Mouse (Mus musculus) midbrain, embryonic 12.5 days (tissue): ENCODE measurements at regions not wholly inside any gene's neighbourhood (a gene's known extent, or its start where the extent isn't known, plus 50 kb on each side); places are given as distances from the start of the nearest gene placed in this dataset.

Experiments used
- ATAC-seq: fragments of 200-750 bp; cut with Nextera tagmentation; 2 replicates; pipeline ENCODE4 v1.8.0; 2017; ENCODE audit warnings: low read depth, moderate TSS enrichment, moderate library complexity; ENCODE audit not compliant: low FRiP score
- H3K27ac ChIP-seq: fragments of 300-500 bp; sonication (generic); replicated peaks from 2 replicates; pipeline ENCODE4 v1.5.1; 2016; ENCODE audit warnings: mild to moderate bottlenecking
- H3K27me3 ChIP-seq: fragments of 300-500 bp; sonication (generic); 2 replicates; pipeline ENCODE4 v1.6.1; 2016; ENCODE audit warnings: mild to moderate bottlenecking
- H3K36me3 ChIP-seq: fragments of 300-500 bp; sonication (generic); 2 replicates; pipeline ENCODE4 v1.6.1; 2016
- H3K4me1 ChIP-seq: fragments of 300-500 bp; sonication (generic); 2 replicates; pipeline ENCODE4 v1.6.1; 2016
- H3K4me2 ChIP-seq: fragments of 300-500 bp; sonication (generic); replicated peaks from 2 replicates; pipeline ENCODE4 v1.6.1; 2016; ENCODE audit warnings: mild to moderate bottlenecking, moderate library complexity
- H3K4me3 ChIP-seq: fragments of 300-500 bp; sonication (generic); 2 replicates; pipeline ENCODE4 v1.5.1; 2016; ENCODE audit warnings: mild to moderate bottlenecking
- H3K9ac ChIP-seq: fragments of 300-500 bp; sonication (generic); replicated peaks from 2 replicates; pipeline ENCODE4 v1.6.1; 2016; ENCODE audit warnings: mild to moderate bottlenecking, moderate library complexity
- H3K9me3 ChIP-seq: fragments of 300-500 bp; sonication (generic); 2 replicates; pipeline ENCODE4 v1.6.1; 2016; ENCODE audit warnings: mild to moderate bottlenecking
- WGBS: fragments of 180-500 bp; shearing (Covaris S2); methylation state at CpG from one replicate; pipeline ENCODE4 v1.1.7; 2016; 5-methylcytosine and 5-hydroxymethylcytosine counted together

- no peak for ATAC-seq
- WGBS: 93% methylated on average over 2 of the region's 2 CpGs
- no peaks in the 10 kb centered on the region for H3K9me3 ChIP-seq
Observed at GRCm38 (mm10) chr13:110845695-110846094, 409.1 kb upstream of the Actbl2 start.

GRCm38 (mm10) chr13:110852996-110853727 lies 401.7 kb upstream of the Actbl2 start:
- Histone ChIP-seq H3K27ac (no peak overlapping the region), H3K9ac (no peak overlapping the region), H3K9me3 (no peaks in the 10 kb centered on the region), H3K27me3 (no peaks in the 10 kb centered on the region), H3K4me2 (no peak overlapping the region), H3K4me1 (no peaks in the 10 kb centered on the region), H3K36me3 (no peaks in the 10 kb centered on the region), H3K4me3 (no peak overlapping the region)
- ATAC-seq: no peak
- WGBS: 83% methylated on average over 2 of the region's 2 CpGs

More at GRCm38 (mm10) chr13:110845695-110846094, 409.1 kb upstream of the Actbl2 start:
- Histone ChIP-seq H3K36me3 (no peaks in the 10 kb centered on the region), H3K4me2 (no peak overlapping the region), H3K4me1 (no peaks in the 10 kb centered on the region), H3K9ac (no peak overlapping the region), H3K27ac (no peak overlapping the region), H3K27me3 (no peaks in the 10 kb centered on the region), H3K4me3 (no peak overlapping the region)

GRCm38 (mm10) chr13:110854213-110854612 lies 400.6 kb upstream of the Actbl2 start:
- no peak for ATAC-seq
- WGBS: 76% methylated on average over 1 of the region's 1 CpGs

GRCm38 (mm10) chr13:110865902-110866512 lies 388.8 kb upstream of the Actbl2 start:
- no peak for ATAC-seq

More at GRCm38 (mm10) chr13:110854213-110854612, 400.6 kb upstream of the Actbl2 start:
- Histone ChIP-seq H3K4me1 (no peaks in the 10 kb centered on the region), H3K4me2 (no peak overlapping the region), H3K27me3 (no peaks in the 10 kb centered on the region), H3K9ac (no peak overlapping the region), H3K36me3 (no peaks in the 10 kb centered on the region), H3K27ac (no peak overlapping the region), H3K4me3 (no peak overlapping the region), H3K9me3 (no peaks in the 10 kb centered on the region)

GRCm38 (mm10) chr13:110866713-110867112 lies 388.1 kb upstream of the Actbl2 start:
- Histone ChIP-seq H3K27me3 (peaks cover 30% of the 10 kb centered on the region), H3K4me3 (no peak overlapping the region), H3K4me2 (no peak overlapping the region), H3K9ac (no peak overlapping the region), H3K36me3 (no peaks in the 10 kb centered on the region), H3K27ac (no peak overlapping the region), H3K4me1 (peaks cover 9% of the 10 kb centered on the region), H3K9me3 (no peaks in the 10 kb centered on the region)
- 75% methylated on average over 2 of the region's 2 CpGs for WGBS
- ATAC-seq: no peak

More at GRCm38 (mm10) chr13:110865902-110866512, 388.8 kb upstream of the Actbl2 start:
- H3K27ac ChIP-seq: no peak overlapping the region
- H3K4me3 ChIP-seq: no peak overlapping the region
- H3K36me3 ChIP-seq: no peaks in the 10 kb centered on the region
- H3K4me1 ChIP-seq: peaks cover 2% of the 10 kb centered on the region; the same call in 1 of the 2 replicates
- no peak overlapping the region for H3K4me2 ChIP-seq
- H3K9me3 ChIP-seq: no peaks in the 10 kb centered on the region
- peaks cover 30% of the 10 kb centered on the region for H3K27me3 ChIP-seq
- no peak overlapping the region for H3K9ac ChIP-seq
- WGBS: 77% methylated on average over 4 of the region's 4 CpGs

- WGBS: 7% methylated on average over 4 of the region's 4 CpGs
- H3K4me2 ChIP-seq: no peak overlapping the region
- peak; percentile 69 for ATAC-seq
Observed at GRCm38 (mm10) chr13:110871125-110871775, 383.6 kb upstream of the Actbl2 start.

GRCm38 (mm10) chr13:110871776-110872135 lies 383.1 kb upstream of the Actbl2 start:
- WGBS: 12% methylated on average over 1 of the region's 1 CpGs
- peaks cover 21% of the 10 kb centered on the region for H3K4me1 ChIP-seq
- no peak overlapping the region for H3K9ac ChIP-seq
- H3K27me3 ChIP-seq: peaks cover 45% of the 10 kb centered on the region
- no peaks in the 10 kb centered on the region for H3K9me3 ChIP-seq
- no peaks in the 10 kb centered on the region for H3K36me3 ChIP-seq
- no peak overlapping the region for H3K4me3 ChIP-seq
- peak overlapping the region; percentile 15 for H3K4me2 ChIP-seq
- peak; percentile 61 for ATAC-seq
- H3K27ac ChIP-seq: no peak overlapping the region

More at GRCm38 (mm10) chr13:110871125-110871775, 383.6 kb upstream of the Actbl2 start:
- no peaks in the 10 kb centered on the region for H3K9me3 ChIP-seq
- peaks cover 21% of the 10 kb centered on the region for H3K4me1 ChIP-seq
- H3K36me3 ChIP-seq: no peaks in the 10 kb centered on the region
- H3K4me3 ChIP-seq: no peak overlapping the region
- no peak overlapping the region for H3K27ac ChIP-seq
- no peak overlapping the region for H3K9ac ChIP-seq
- peaks cover 43% of the 10 kb centered on the region for H3K27me3 ChIP-seq

GRCm38 (mm10) chr13:110881573-110881972 lies 373.2 kb upstream of the Actbl2 start:
- no peaks in the 10 kb centered on the region for H3K4me1 ChIP-seq
- H3K27me3 ChIP-seq: 0 out of 2 replicates have a peak, but pooled peaks cover under 1% of the 10 kb centered on the region
- no peak overlapping the region for H3K4me2 ChIP-seq
- H3K36me3 ChIP-seq: no peaks in the 10 kb centered on the region
- H3K4me3 ChIP-seq: no peak overlapping the region
- 76% methylated on average over 3 of the region's 3 CpGs for WGBS
- H3K9ac ChIP-seq: no peak overlapping the region
- H3K27ac ChIP-seq: no peak overlapping the region
- ATAC-seq: no peak
- no peaks in the 10 kb centered on the region for H3K9me3 ChIP-seq

GRCm38 (mm10) chr13:110882173-110882572 lies 372.6 kb upstream of the Actbl2 start:
- no peaks in the 10 kb centered on the region for H3K36me3 ChIP-seq
- no peak overlapping the region for H3K4me2 ChIP-seq
- H3K9me3 ChIP-seq: no peaks in the 10 kb centered on the region
- 85% methylated on average over 3 of the region's 3 CpGs for WGBS
- no peaks in the 10 kb centered on the region for H3K27me3 ChIP-seq
- H3K4me3 ChIP-seq: no peak overlapping the region
- H3K27ac ChIP-seq: no peak overlapping the region
- no peaks in the 10 kb centered on the region for H3K4me1 ChIP-seq
- no peak overlapping the region for H3K9ac ChIP-seq
- ATAC-seq: no peak

- Histone ChIP-seq H3K4me1 (no peaks in the 10 kb centered on the region), H3K27me3 (no peaks in the 10 kb centered on the region), H3K9me3 (no peaks in the 10 kb centered on the region), H3K36me3 (no peaks in the 10 kb centered on the region), H3K4me2 (no peak overlapping the region), H3K4me3 (no peak overlapping the region), H3K27ac (no peak overlapping the region), H3K9ac (no peak overlapping the region)
- ATAC-seq: no peak
- WGBS: 88% methylated on average over 10 of the region's 10 CpGs
Observed at GRCm38 (mm10) chr13:110882661-110883172, 372.1 kb upstream of the Actbl2 start.

GRCm38 (mm10) chr13:110893909-110894308 lies 360.9 kb upstream of the Actbl2 start:
- Histone ChIP-seq H3K4me3 (no peak overlapping the region), H3K27me3 (no peaks in the 10 kb centered on the region), H3K9me3 (no peaks in the 10 kb centered on the region), H3K4me1 (no peaks in the 10 kb centered on the region), H3K36me3 (no peaks in the 10 kb centered on the region), H3K9ac (no peak overlapping the region), H3K4me2 (no peak overlapping the region), H3K27ac (no peak overlapping the region)
- ATAC-seq: no peak
- WGBS: 79% methylated on average over 6 of the region's 6 CpGs

GRCm38 (mm10) chr13:110895349-110895748 lies 359.5 kb upstream of the Actbl2 start:
- Histone ChIP-seq H3K36me3 (no peaks in the 10 kb centered on the region), H3K9me3 (no peaks in the 10 kb centered on the region), H3K27ac (no peak overlapping the region), H3K4me3 (no peak overlapping the region), H3K4me1 (no peaks in the 10 kb centered on the region), H3K4me2 (no peak overlapping the region), H3K9ac (no peak overlapping the region), H3K27me3 (no peaks in the 10 kb centered on the region)
- 83% methylated on average over 6 of the region's 6 CpGs for WGBS
- ATAC-seq: no peak
